ENCODE assay signal across 10 mouse cellular contexts in the genomic region with DNA sequence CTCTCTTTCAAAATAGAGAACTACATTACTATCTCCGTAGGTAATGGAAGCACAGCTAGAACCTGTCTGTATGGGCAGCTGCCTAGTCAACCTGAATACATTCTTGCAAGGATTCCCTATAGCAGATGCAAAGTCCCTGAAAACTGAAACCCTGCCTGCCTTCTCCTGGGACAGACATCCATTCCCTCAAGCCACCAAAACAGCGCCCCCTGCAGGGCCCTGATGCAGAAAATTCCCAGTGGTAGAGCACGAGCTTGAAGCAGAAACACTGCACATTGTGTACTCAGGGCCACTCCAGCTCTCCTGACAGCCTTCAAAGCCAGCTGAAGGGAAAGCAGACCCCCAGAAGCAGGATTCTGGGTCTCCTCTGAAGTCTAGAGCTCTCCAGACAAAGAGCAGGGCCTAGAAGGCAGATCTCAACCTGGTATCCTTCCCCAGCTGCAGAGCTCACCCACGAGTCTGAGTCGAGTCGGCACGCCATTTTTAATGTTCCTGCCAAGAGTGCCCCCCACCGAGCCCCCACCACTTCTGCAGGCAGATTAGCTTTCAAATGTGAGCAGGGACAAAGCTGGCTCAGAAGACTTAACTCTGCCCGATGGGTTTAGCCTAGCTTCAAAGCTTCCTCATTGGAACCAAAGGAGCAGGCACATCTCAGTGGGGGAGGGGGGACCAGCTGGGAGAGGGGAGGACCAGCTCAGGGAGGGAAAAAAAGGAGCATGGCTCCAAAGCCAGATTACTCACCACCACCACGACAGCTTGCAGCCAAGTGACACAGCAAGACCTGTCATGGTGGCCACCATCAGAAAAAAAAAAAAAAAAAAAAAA.
A peak's percentile ranks its signal among the peaks of the same experiment; 100 is the strongest.
DNase-seq lines count a peak whose midpoint lies in the region; ATAC-seq and TF ChIP-seq lines count a peak whose summit lies in the region.
"Had no signal": no experiment of that assay in that cellular context is flagged by ENCODE, and none has a peak within 500 bp of the region (broad histone marks: within the 10 kb centered on the region; RNA-seq: fewer than 3 reads in every experiment).

No protein-coding gene starts in this region.

- peak overlapping the region; percentile 46; the same call in 1 of the 2 replicates for H3K9ac ChIP-seq in heart, embryonic 14.5 days (ENCODE audit: low read length)
- no peak overlapping the region for H3K9ac ChIP-seq in limb, embryonic 11.5 days (ENCODE audit: low read length)
- H3K9ac ChIP-seq in stomach, postnatal 0 days (ENCODE audit: low read length) = no peak overlapping the region
- H3K9ac ChIP-seq: limb, embryonic 15.5 days; stomach, embryonic 15.5 days had no signal

- H3K27me3 ChIP-seq in heart, embryonic 14.5 days (ENCODE audit: control insufficient read depth, insufficient read depth, low read length) = no peaks in the 10 kb centered on the region
- peaks cover under 1% of the 10 kb centered on the region; the same call in 1 of the 2 replicates for H3K27me3 ChIP-seq in limb, embryonic 11.5 days (ENCODE audit: control insufficient read depth, insufficient read depth, low read length)
- H3K27me3 ChIP-seq in stomach, postnatal 0 days (ENCODE audit: control insufficient read depth, insufficient read depth, low read length) = no peaks in the 10 kb centered on the region
- H3K27me3 ChIP-seq: limb, embryonic 15.5 days; stomach, embryonic 15.5 days had no signal

- peak overlapping the region; percentile 2 to 55; a peak in 2 of 4 replicates for H3K27ac ChIP-seq in heart, embryonic 14.5 days (replicated peaks in 1 of 2; ENCODE audit: control insufficient read depth in 1 of 2, insufficient read depth in 1 of 2, low read depth in 2 of 2, low read length in 2 of 2)
- H3K27ac ChIP-seq in limb, embryonic 11.5 days (replicated peaks; ENCODE audit: low read depth, low read length) = no peak overlapping the region
- peak overlapping the region; percentile 40; the same call in 1 of the 2 replicates for H3K27ac ChIP-seq in stomach, postnatal 0 days (replicated peaks)
- H3K27ac ChIP-seq: limb, embryonic 15.5 days; stomach, embryonic 15.5 days had no signal

- DNase-seq in heart, adult 11 months = no peak
- peak; percentile 25 for DNase-seq in urinary bladder, postnatal 25 days (ENCODE audit: low spot score)
- no peak for DNase-seq in urinary bladder, adult 2 months (ENCODE audit: low spot score)
- DNase-seq in cerebellum, postnatal 36 days = peak; percentile 81 to 87
- DNase-seq in limb, embryonic 11.5 days (ENCODE audit: low spot score) = peak; percentile 77
- peak; percentile 57 for DNase-seq in stomach, postnatal 0 days (ENCODE audit: low spot score)
- no peak for DNase-seq in MN1 (ENCODE audit: low spot score)

- no peak overlapping the region for H3K4me3 ChIP-seq in heart, embryonic 14.5 days (ENCODE audit: control insufficient read depth in 1 of 2, insufficient read depth in 1 of 2, low read depth in 1 of 2, low read length in 2 of 2)
- H3K4me3 ChIP-seq in limb, embryonic 11.5 days (ENCODE audit: low read depth, low read length) = no peak overlapping the region
- no peak overlapping the region for H3K4me3 ChIP-seq in stomach, postnatal 0 days (ENCODE audit: low read depth, low read length)
- H3K4me3 ChIP-seq: limb, embryonic 15.5 days; stomach, embryonic 15.5 days had no signal

- 38% methylated on average over 10 of the region's 10 CpGs for WGBS in heart, embryonic 14.5 days
- WGBS in limb, embryonic 11.5 days = 32% methylated on average over 10 of the region's 10 CpGs
- 46% methylated on average over 10 of the region's 10 CpGs for WGBS in stomach, postnatal 0 days

- no peaks in the 10 kb centered on the region for H3K9me3 ChIP-seq in heart, embryonic 14.5 days (ENCODE audit: control insufficient read depth, low read length)
- H3K9me3 ChIP-seq in limb, embryonic 11.5 days (ENCODE audit: control insufficient read depth, low read length) = no peaks in the 10 kb centered on the region
- H3K9me3 ChIP-seq in stomach, postnatal 0 days (ENCODE audit: control insufficient read depth, low read length) = no peaks in the 10 kb centered on the region
- H3K9me3 ChIP-seq: limb, embryonic 15.5 days; stomach, embryonic 15.5 days had no signal

- no peak for ATAC-seq in heart, embryonic 14.5 days (ENCODE audit: insufficient number of reproducible peaks, insufficient read depth, low FRiP score, low read depth)
- ATAC-seq in limb, embryonic 11.5 days (ENCODE audit: insufficient number of reproducible peaks, low FRiP score, low TSS enrichment, low read depth) = no peak
- ATAC-seq in stomach, postnatal 0 days (ENCODE audit: low FRiP score, low TSS enrichment) = no peak

- peak; percentile 75 for TF ChIP-seq CTCF in stomach, postnatal 0 days (IDR thresholded peaks at IDR 0.05; ENCODE audit: low read depth)

- peaks cover 27 to 55% of the 10 kb centered on the region in 2 experiments for H3K4me1 ChIP-seq in heart, embryonic 14.5 days (ENCODE audit: control insufficient read depth in 2 of 2, insufficient read depth in 2 of 2, low read length in 2 of 2)
- H3K4me1 ChIP-seq in limb, embryonic 11.5 days (ENCODE audit: control insufficient read depth, insufficient read depth, low read length) = peaks cover 21% of the 10 kb centered on the region
- no peaks in the 10 kb centered on the region for H3K4me1 ChIP-seq in stomach, postnatal 0 days (replicated peaks; ENCODE audit: control insufficient read depth, insufficient read depth)

- peaks cover 15% of the 10 kb centered on the region; the same call in 1 of the 2 replicates for H3K36me3 ChIP-seq in heart, embryonic 14.5 days (ENCODE audit: control insufficient read depth, insufficient read depth, low read length)
- no peaks in the 10 kb centered on the region for H3K36me3 ChIP-seq in limb, embryonic 11.5 days (ENCODE audit: control insufficient read depth, insufficient read depth, low read length)
- no peaks in the 10 kb centered on the region for H3K36me3 ChIP-seq in stomach, postnatal 0 days (ENCODE audit: control insufficient read depth, insufficient read depth, low read length)
- H3K36me3 ChIP-seq: stomach, embryonic 15.5 days had no signal

- TF ChIP-seq EP300 in stomach, postnatal 0 days (optimal IDR thresholded peaks at IDR 0.05) = no peak

- no peak overlapping the region for H3K4me2 ChIP-seq in heart, embryonic 14.5 days (ENCODE audit: low read length)
- no peak overlapping the region for H3K4me2 ChIP-seq in limb, embryonic 11.5 days (ENCODE audit: low read depth, severe bottlenecking)
- no peak overlapping the region for H3K4me2 ChIP-seq in stomach, postnatal 0 days (replicated peaks; ENCODE audit: low read depth)
- H3K4me2 ChIP-seq: limb, embryonic 15.5 days; stomach, embryonic 15.5 days had no signal

Comparison
In these comparisons a context has a peak if more than half of its experiments do, and no peak if none do; other contexts are left out.
1. DNase-seq: peak in urinary bladder, postnatal 25 days (single experiment), cerebellum, postnatal 36 days (2 of 2), limb, embryonic 11.5 days (single experiment) and stomach, postnatal 0 days (single experiment); none in heart, adult 11 months (single experiment), urinary bladder, adult 2 months (single experiment) and MN1 (single experiment).